Mouse (Mus musculus) urinary bladder, postnatal 10 days (tissue): ENCODE results near the gene Gpx2.

ENCODE experiments used
- DNase-seq: peaks from one replicate; pipeline ENCODE4 v3.0.0; 2022; ENCODE audit warnings: low spot score

Gene Gpx2

DNA sequence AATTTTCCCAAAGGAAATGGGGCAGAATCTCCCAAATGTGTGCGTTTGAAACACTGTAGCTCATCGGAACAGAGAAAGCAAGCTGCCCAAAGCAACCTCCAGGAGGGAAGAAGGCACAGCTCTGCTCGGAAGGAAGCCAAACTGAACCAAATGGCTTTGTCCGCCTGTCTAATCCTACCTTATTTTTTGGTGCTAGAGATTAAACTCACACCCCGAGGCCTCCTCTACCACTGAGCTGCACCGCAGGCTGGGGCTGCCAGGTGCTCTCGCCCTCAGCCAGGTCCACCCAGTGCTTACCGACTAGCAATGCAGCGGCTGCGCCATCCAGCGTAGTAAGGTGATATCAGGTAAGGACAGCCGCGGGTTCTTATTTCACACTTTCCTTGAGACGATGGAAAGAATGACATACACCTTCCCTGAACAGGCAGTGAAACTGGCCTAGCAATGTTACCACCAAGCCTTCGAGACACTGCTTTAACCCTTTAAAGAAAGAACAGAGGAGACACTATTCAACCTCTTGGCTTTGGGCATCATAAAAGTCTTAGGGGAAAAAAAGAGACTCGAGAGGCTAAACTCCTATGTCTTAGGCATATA lies 44.4 kb downstream of the Gpx2 start:
- DNase-seq, result no peak
